Mouse (Mus musculus) CH12.LX (cell line): ENCODE results near the gene Itpr2. TPM values are rescaled to one million over a fixed set of nuclear protein-coding genes. Genes with fewer than 3 reads are reported as not detected.

Experiments used
- DNase-seq: peaks from one replicate; pipeline ENCODE4 v3.0.0-alpha.2; 2013; ENCODE audit errors: extremely low read depth
- H3K27ac ChIP-seq: 2 replicates; pipeline ENCODE4 v1.5.1; 2012; ENCODE audit warnings: low read depth, mild to moderate bottlenecking, control low read depth, moderate library complexity; ENCODE audit not compliant: insufficient read depth
- H3K27me3 ChIP-seq: replicated peaks from 2 replicates; pipeline ENCODE3; 2012; ENCODE audit warnings: inconsistent platforms
- H3K36me3 ChIP-seq, 2 experiments: replicated peaks in 1 of 2; 2 replicates each; pipeline versions ENCODE3 to v1.6.1; 2012; ENCODE audit warnings: inconsistent platforms in 1 of 2, low read length in 1 of 2, mild to moderate bottlenecking in 1 of 2, mixed read lengths in 1 of 2, moderate library complexity in 1 of 2; ENCODE audit not compliant: control insufficient read depth in 1 of 2, insufficient read depth in 1 of 2
- H3K4me1 ChIP-seq, 2 experiments: 2 replicates each; pipeline ENCODE4 v1.6.1; 2012; ENCODE audit warnings: inconsistent platforms in 1 of 2, moderate library complexity in 1 of 2; ENCODE audit not compliant: insufficient read depth in 2 of 2, control insufficient read depth in 1 of 2
- H3K4me2 ChIP-seq: 2 replicates; pipeline ENCODE4 v1.6.1; 2012; ENCODE audit warnings: low read depth, mild to moderate bottlenecking, control low read depth; ENCODE audit not compliant: poor library complexity, insufficient read depth, severe bottlenecking
- H3K4me3 ChIP-seq, 3 experiments: fragments of 150-350 bp in 1 of 3; sonication (generic) in 1 of 3; replicated peaks in 1 of 3; 2 replicates each; pipeline versions ENCODE3 to v1.5.1; 2011 to 2012; ENCODE audit warnings: low read depth in 2 of 3, low read length in 2 of 3, mild to moderate bottlenecking in 2 of 3, moderate library complexity in 2 of 3, control low read depth in 1 of 3, improper control_type of control experiment in 1 of 3, inconsistent platforms in 1 of 3, mixed read lengths in 1 of 3; ENCODE audit not compliant: poor library complexity in 1 of 3
- H3K79me2 ChIP-seq: replicated peaks from 2 replicates; pipeline ENCODE4 v1.6.1; 2012; ENCODE audit warnings: mild to moderate bottlenecking, moderate library complexity; ENCODE audit not compliant: control insufficient read depth, poor library complexity, insufficient read depth, severe bottlenecking; ENCODE audit errors: extremely low read depth
- H3K9ac ChIP-seq: 2 replicates; pipeline ENCODE4 v1.6.1; 2012; ENCODE audit warnings: low read depth, mild to moderate bottlenecking, control low read depth, moderate library complexity; ENCODE audit not compliant: insufficient read depth
- H3K9me3 ChIP-seq: replicated peaks from 2 replicates; pipeline ENCODE3; 2012; ENCODE audit warnings: low read length, inconsistent platforms, mixed read lengths
- CHD1 ChIP-seq: IDR thresholded peaks from 2 replicates; pipeline ENCODE4 v1.6.1; 2012; ENCODE audit warnings: low read depth, low read length, improper control_type of control experiment, inconsistent platforms
- CTCF ChIP-seq, 2 experiments: IDR thresholded peaks in 1 of 2; conservative IDR thresholded peaks in 1 of 2; 2 replicates each; pipeline ENCODE4 v1.5.1; 2011 to 2012; ENCODE audit warnings: low read depth in 2 of 2, low read length in 2 of 2, improper control_type of control experiment in 1 of 2, inconsistent platforms in 1 of 2, mild to moderate bottlenecking in 1 of 2, moderate library complexity in 1 of 2
- ELF1 ChIP-seq: IDR thresholded peaks from 2 replicates; pipeline ENCODE4 v1.6.1; 2014; ENCODE audit warnings: low read depth, mild to moderate bottlenecking, inconsistent platforms, low read length, improper control_type of control experiment
- EP300 ChIP-seq: IDR thresholded peaks from 2 replicates; pipeline ENCODE4 v1.6.1; 2011; ENCODE audit warnings: low read length, improper control_type of control experiment
- ETS1 ChIP-seq: conservative IDR thresholded peaks from 2 replicates; pipeline ENCODE4 v1.6.1; 2012; ENCODE audit warnings: low read depth, mild to moderate bottlenecking, inconsistent platforms, low read length, improper control_type of control experiment, moderate library complexity
- GABPA ChIP-seq: IDR thresholded peaks from 2 replicates; pipeline ENCODE4 v1.6.1; 2012; ENCODE audit warnings: low read depth, low read length, improper control_type of control experiment, inconsistent platforms; ENCODE audit not compliant: insufficient replicate concordance
- JUND ChIP-seq: conservative IDR thresholded peaks from 2 replicates; pipeline ENCODE4 v1.6.1; 2011; ENCODE audit warnings: low read depth, low read length, improper control_type of control experiment
- MAFK ChIP-seq: IDR thresholded peaks from 2 replicates; pipeline ENCODE4 v1.6.1; 2011; ENCODE audit warnings: low read length, improper control_type of control experiment; ENCODE audit not compliant: insufficient replicate concordance
- MAX ChIP-seq: IDR thresholded peaks from 2 replicates; pipeline ENCODE4 v1.6.1; 2011; ENCODE audit warnings: low read length, improper control_type of control experiment
- MEF2A ChIP-seq: IDR thresholded peaks from 2 replicates; pipeline ENCODE4 v1.6.1; 2014; ENCODE audit warnings: low read depth, mild to moderate bottlenecking, inconsistent platforms, low read length, improper control_type of control experiment, borderline replicate concordance
- MXI1 ChIP-seq: IDR thresholded peaks from 2 replicates; pipeline ENCODE4 v1.6.1; 2011; ENCODE audit warnings: mild to moderate bottlenecking, low read depth, low read length, improper control_type of control experiment
- NRF1 ChIP-seq: IDR thresholded peaks from 2 replicates; pipeline ENCODE4 v1.6.1; 2014; ENCODE audit warnings: low read depth, mild to moderate bottlenecking, inconsistent platforms, low read length, improper control_type of control experiment, moderate library complexity
- PAX5 ChIP-seq: IDR thresholded peaks from 2 replicates; pipeline ENCODE4 v1.6.1; 2012; ENCODE audit warnings: low read length, inconsistent platforms, mixed read lengths
- POLR2A ChIP-seq: IDR thresholded peaks from 2 replicates; pipeline ENCODE4 v1.6.1; 2011; ENCODE audit warnings: low read depth, mild to moderate bottlenecking, improper control_type of control experiment, low read length
- POLR2AphosphoS2 ChIP-seq: IDR thresholded peaks from 2 replicates; pipeline ENCODE4 v1.6.1; 2011; ENCODE audit warnings: low read depth, low read length, improper control_type of control experiment
- USF2 ChIP-seq: conservative IDR thresholded peaks from 2 replicates; pipeline ENCODE4 v1.6.1; 2011; ENCODE audit warnings: low read depth, low read length, improper control_type of control experiment
- ZKSCAN1 ChIP-seq: IDR thresholded peaks from 2 replicates; pipeline ENCODE4 v1.6.1; 2012; ENCODE audit warnings: low read depth, inconsistent platforms, low read length, improper control_type of control experiment, borderline replicate concordance
- dilution Hi-C: fragments of 300-500 bp; cut with MboI; formaldehyde crosslinking; loops from 2 replicates; pipeline ENCODE4 v1.14.3; 2020; ENCODE audit warnings: low sequenced_read_pairs; ENCODE audit not compliant: extremely low pct_unique_long_range_greater_than_20kb, extremely low pct_ligation_motif_present
- in situ Hi-C: fragments of 300-500 bp; cut with MboI; formaldehyde crosslinking; loops from 3 replicates; pipeline ENCODE4 v1.14.3; 2019; ENCODE audit warnings: low sequenced_read_pairs, low pct_ligation_motif_present, low pct_unique_long_range_greater_than_20kb, mixed read lengths
- polyA plus RNA-seq: library from polyadenylated mRNA; unstranded; fragments of >175 nt; gene quantifications from 2 replicates; pipeline ENCODE4 v1.2.1, GENCODE M21; 2012; ENCODE audit warnings: low read depth; ENCODE audit not compliant: insufficient read length
- total RNA-seq, 2 experiments: library from RNA; depleted of rRNA; stranded (reverse); fragments of 300-350 nt in 1 of 2; fragments of >200 nt in 1 of 2; gene quantifications; 2 replicates each; pipeline ENCODE4 v1.2.3; 2012 to 2014

The Itpr2 gene
- total and polyA plus RNA-seq, 3 experiments: 3.5 to 8.9 (median 4.4) TPM

- dilution Hi-C loops: no loop called here
- H3K9ac ChIP-seq: no peak overlapping the region
- H3K27ac ChIP-seq: no peak overlapping the region
- peaks cover 0 to 14% of the 10 kb centered on the region in 2 experiments for H3K36me3 ChIP-seq
- H3K4me2 ChIP-seq: no peak overlapping the region
- H3K79me2 ChIP-seq: no peaks in the 10 kb centered on the region
- DNase-seq: no peak
- no peak overlapping the region for H3K4me3 ChIP-seq
- H3K9me3 ChIP-seq: no peaks in the 10 kb centered on the region
- TF ChIP-seq CHD1 (no peak), USF2 (no peak), JUND (no peak), ZKSCAN1 (no peak)
- in situ Hi-C loops: no loop called here
- peaks cover 0 to 2% of the 10 kb centered on the region in 2 experiments; a peak in 1 of 4 replicates for H3K4me1 ChIP-seq
- H3K27me3 ChIP-seq: no peaks in the 10 kb centered on the region
Observed at GRCm38 (mm10) chr6:146366180-146366579, 135.8 kb downstream of the Itpr2 start.

- H3K9ac ChIP-seq: no peak overlapping the region
- DNase-seq: no peak
- no peaks in the 10 kb centered on the region for H3K4me1 ChIP-seq
- H3K79me2 ChIP-seq: no peaks in the 10 kb centered on the region
- dilution Hi-C loops (no loop called here), in situ Hi-C loops (no loop called here)
- TF ChIP-seq JUND: no peak
- TF ChIP-seq NRF1: no peak
- no peak for TF ChIP-seq MXI1
- no peak for TF ChIP-seq EP300
- TF ChIP-seq CTCF (conservative IDR thresholded peaks at IDR 0.05 in 1 of 2, IDR thresholded peaks at IDR 0.05 in 1 of 2; ENCODE audit: low read depth in 2 of 2, low read length in 2 of 2): no peak
- no peak for TF ChIP-seq GABPA
- TF ChIP-seq ZKSCAN1: no peak
- no peak for TF ChIP-seq POLR2AphosphoS2
- no peak for TF ChIP-seq MEF2A
- no peak for TF ChIP-seq ELF1
- TF ChIP-seq PAX5: no peak
- no peak for TF ChIP-seq ETS1
- TF ChIP-seq MAFK: no peak
- no peak for TF ChIP-seq CHD1
- no peak for TF ChIP-seq MAX
- no peak for TF ChIP-seq POLR2A
- TF ChIP-seq, all 38 proteins: peak for 0
- H3K27me3 ChIP-seq: no peaks in the 10 kb centered on the region
- no peak overlapping the region for H3K4me2 ChIP-seq
- no peaks in the 10 kb centered on the region for H3K9me3 ChIP-seq
- H3K27ac ChIP-seq: no peak overlapping the region
- peaks cover 3 to 14% of the 10 kb centered on the region in 2 experiments for H3K36me3 ChIP-seq
- H3K4me3 ChIP-seq: no peak overlapping the region
Observed at GRCm38 (mm10) chr6:146357911-146358310, 144.1 kb downstream of the Itpr2 start.
